20 mouse cellular contexts compared by ENCODE assay signal in the genomic region with DNA sequence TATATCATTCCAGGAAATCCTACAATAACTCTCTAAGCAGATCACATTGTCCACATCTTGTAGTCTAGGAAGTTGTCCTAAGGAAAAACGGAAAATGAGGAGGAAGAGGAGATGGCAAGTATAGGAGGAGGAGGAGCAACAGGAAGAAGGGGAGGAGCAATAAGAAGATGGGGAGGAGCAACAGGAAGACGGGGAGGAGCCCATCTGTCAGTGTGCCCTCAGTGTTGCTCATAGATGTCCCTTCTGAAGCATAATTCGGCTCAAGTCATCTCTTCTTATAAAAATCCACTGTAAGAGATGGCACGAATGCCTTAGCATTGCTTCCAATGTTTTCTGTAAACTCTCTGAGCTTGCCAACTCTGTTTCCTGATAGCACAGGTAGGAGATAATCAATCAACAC.
"Had no signal": no experiment of that assay in that cellular context is flagged by ENCODE, and none has a peak within 500 bp of the region (broad histone marks: within the 10 kb centered on the region; RNA-seq: fewer than 3 reads in every experiment).

No protein-coding gene starts in this region.

- H3K4me3 ChIP-seq: liver, embryonic 12.5 days; lung, embryonic 15.5 days; midbrain, embryonic 12.5 days; myocyte; neural tube, embryonic 13.5 days; neural tube, embryonic 15.5 days had no signal

- H3K9me3 ChIP-seq: liver, embryonic 12.5 days; lung, embryonic 15.5 days; midbrain, embryonic 12.5 days; neural tube, embryonic 13.5 days; neural tube, embryonic 15.5 days had no signal

- H3K9ac ChIP-seq: liver, embryonic 12.5 days; liver, embryonic 14.5 days; lung, embryonic 15.5 days; midbrain, embryonic 12.5 days; neural tube, embryonic 13.5 days; neural tube, embryonic 15.5 days had no signal

- H3K27ac ChIP-seq: liver, embryonic 12.5 days; liver, embryonic 14.5 days; lung, embryonic 15.5 days; midbrain, embryonic 12.5 days; neural tube, embryonic 13.5 days; neural tube, embryonic 15.5 days had no signal

- ATAC-seq: liver, embryonic 12.5 days; midbrain, embryonic 16.5 days had no signal

- H3K4me2 ChIP-seq: lung, embryonic 15.5 days; midbrain, embryonic 12.5 days; neural tube, embryonic 13.5 days; neural tube, embryonic 15.5 days had no signal

- H3K36me3 ChIP-seq: liver, embryonic 12.5 days; lung, embryonic 15.5 days; midbrain, embryonic 12.5 days; neural tube, embryonic 13.5 days; neural tube, embryonic 15.5 days had no signal

- DNase-seq: lung, adult 2 months; lung, postnatal 10 days; lung, postnatal 4 days; midbrain, embryonic 14.5 days; retina, postnatal 1 day; right cerebral cortex, adult 18-20 months; right cerebral cortex, postnatal 25 days; right cerebral cortex, postnatal 4 days; spleen, adult 18-20 months; thymus, adult 18-20 months; thymus, postnatal 14 days; thymus, postnatal 36 days had no signal

- H3K27me3 ChIP-seq: liver, embryonic 12.5 days; lung, embryonic 15.5 days; neural tube, embryonic 13.5 days had no signal
